Mouse (Mus musculus) CD4-positive naive resting alpha-beta T cell, adult 76 days (primary cell): Measurements from ENCODE around the gene Smok2b. TPM values are rescaled to one million over a fixed set of nuclear protein-coding genes. Genes with fewer than 3 reads are reported as not detected.

Experiments used
- total RNA-seq: library from RNA; stranded (reverse); gene quantifications from one replicate; pipeline ENCODE4 v1.2.4, GENCODE M21; 2023

Smok2b gene
- not detected for total RNA-seq

GRCm38 (mm10) chr17:13229957-13230356 is at the start of gene Smok2b:
Gene Smok2b, plus strand, starts transcription at chr17:13230257.

GRCm38 (mm10) chr17:13220888-13221287 is 9.2 kb upstream of the Smok2b start, which contains the start of gene Smok2a:
Gene Smok2a, plus strand, starts transcription at chr17:13221188.

Other genes starting within 250 kb of the Smok2b start
- 120 TPM for gene Wtap, start 236.1 kb upstream of the Smok2b start, total RNA-seq
- 58.1 TPM for gene Sod2, start 223.4 kb upstream of the Smok2b start, total RNA-seq
- gene Gpr31b, start 178.0 kb upstream of the Smok2b start, total RNA-seq = not detected
- not detected for gene Tcp10b, start 169.2 kb upstream of the Smok2b start, total RNA-seq
- 0.23 TPM for gene Unc93a, start 98.4 kb upstream of the Smok2b start, total RNA-seq
- gene Smok2a, start 9.1 kb upstream of the Smok2b start, total RNA-seq = not detected
- not detected for gene Tcp10c, start 124.3 kb downstream of the Smok2b start, total RNA-seq